Mouse (Mus musculus) kidney, postnatal 10 days (tissue): Measurements from ENCODE around the gene Cst12.
A peak's percentile ranks its signal among the peaks of the same experiment; 100 is the strongest.
"Not testable (repeated sequence)": the region's sequence is repeated elsewhere in the genome, so short reads cannot be mapped to it uniquely, and the experiment has no call there.

Experiments
- DNase-seq: peaks from one replicate; pipeline ENCODE4 v3.0.0; 2021; ENCODE audit warnings: mixed read lengths

The Cst12 gene

DNA sequence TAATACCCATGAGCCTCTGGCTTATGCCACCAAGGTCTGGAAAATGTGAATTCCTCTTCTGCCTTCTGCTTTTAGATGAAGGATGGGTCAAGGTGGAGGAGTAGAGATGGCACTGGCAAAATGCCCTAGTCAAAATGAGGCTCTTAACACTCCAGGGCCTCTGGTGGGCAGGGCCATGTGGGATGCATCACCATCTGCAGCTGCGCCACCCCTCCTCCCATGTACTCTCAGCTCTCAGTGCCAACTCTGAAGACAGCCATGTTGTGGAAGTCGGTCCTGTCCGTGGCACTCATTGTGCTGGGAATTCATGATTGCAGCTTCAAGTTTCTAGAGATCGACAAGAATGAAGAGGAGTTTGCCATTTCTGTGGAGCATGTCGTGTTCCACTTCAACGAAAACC is at the start of gene Cst12:
Gene Cst12, plus strand, starts transcription at position 220 of the 400 bp plus-strand sequence.
- no peak for DNase-seq

- DNase-seq: peak; percentile 12
Measured at GRCm38 (mm10) chr2:148743001-148743400, 46.2 kb upstream of the Cst12 start.

GRCm38 (mm10) chr2:148743846-148744407 is 45.2 kb upstream of the Cst12 start:
- DNase-seq: no peak

DNA sequence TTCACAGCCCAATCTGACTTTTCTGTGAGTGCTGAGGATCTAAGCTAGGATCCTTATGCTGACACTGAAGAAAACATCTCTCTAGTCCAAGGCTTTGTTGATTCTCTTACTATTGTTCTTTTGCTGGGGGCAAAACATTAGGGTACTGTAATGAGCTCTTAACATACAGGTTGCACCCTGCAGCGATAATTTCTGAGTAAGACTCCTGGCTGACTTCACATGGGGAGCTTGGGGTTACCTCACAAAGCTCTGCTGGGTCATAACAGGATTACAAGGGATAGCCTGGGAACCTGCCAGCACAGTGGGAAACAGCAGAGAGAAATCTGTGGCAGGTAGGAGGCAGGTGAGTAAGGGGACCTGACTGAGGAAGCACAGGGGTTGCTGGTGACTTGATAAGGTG is 39.1 kb upstream of the Cst12 start, which contains the start of gene Cstl1:
Gene Cstl1, plus strand, starts transcription at position 301 of the 400 bp plus-strand sequence.
- no peak for DNase-seq

DNA sequence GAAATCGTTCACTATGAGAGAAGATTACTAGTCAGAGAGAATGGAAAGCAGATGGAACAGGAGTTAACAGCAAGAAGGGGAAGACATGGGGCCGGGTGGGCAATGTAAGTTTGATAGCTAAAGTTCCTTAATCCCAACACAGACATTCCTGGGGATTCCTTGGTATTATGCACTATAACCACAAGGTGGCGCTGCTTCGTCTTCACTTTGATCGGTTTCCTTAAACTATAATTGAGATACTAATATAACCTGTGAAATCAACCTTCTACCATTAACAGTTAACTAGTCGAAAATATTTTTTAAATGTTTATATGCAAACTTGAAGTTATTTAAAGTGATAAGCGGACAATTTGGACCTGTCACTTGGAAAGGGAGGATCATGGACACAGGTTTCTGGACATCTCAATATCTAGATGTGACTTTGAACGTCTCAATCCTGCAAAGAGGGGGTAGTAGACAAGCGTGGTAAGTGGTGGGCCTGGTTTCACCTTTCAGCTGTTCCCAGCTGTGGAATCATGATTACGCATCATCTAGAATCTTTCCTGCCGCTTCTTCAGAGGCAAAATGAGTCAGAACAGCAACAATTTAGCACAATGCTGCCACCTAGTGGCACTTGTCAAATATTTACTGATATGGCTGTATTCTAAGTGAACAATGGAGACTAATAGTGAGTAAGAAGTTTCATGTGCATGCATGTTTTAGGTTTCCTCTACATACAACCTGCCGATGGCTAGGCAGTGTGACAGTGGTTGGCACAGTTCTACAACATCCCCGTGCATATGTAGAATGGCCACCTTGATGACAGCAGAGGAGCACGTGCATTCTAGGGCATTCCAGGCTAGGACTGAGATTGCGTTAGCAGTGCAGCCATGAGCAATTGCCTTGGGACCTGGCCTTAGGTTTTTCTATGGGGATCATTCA is 37.0 kb upstream of the Cst12 start:
- peak; percentile 82 for DNase-seq

- no peak for DNase-seq
Measured at GRCm38 (mm10) chr2:148754310-148754846, 34.8 kb upstream of the Cst12 start.

- DNase-seq: no peak
Measured at GRCm38 (mm10) chr2:148763648-148764388, 25.3 kb upstream of the Cst12 start.

- not testable (repeated sequence) for DNase-seq
Measured at GRCm38 (mm10) chr2:148771397-148771796, 17.8 kb upstream of the Cst12 start, which contains the start of gene Cst11. Gene Cst11, minus strand, starts transcription at chr2:148771497.

DNA sequence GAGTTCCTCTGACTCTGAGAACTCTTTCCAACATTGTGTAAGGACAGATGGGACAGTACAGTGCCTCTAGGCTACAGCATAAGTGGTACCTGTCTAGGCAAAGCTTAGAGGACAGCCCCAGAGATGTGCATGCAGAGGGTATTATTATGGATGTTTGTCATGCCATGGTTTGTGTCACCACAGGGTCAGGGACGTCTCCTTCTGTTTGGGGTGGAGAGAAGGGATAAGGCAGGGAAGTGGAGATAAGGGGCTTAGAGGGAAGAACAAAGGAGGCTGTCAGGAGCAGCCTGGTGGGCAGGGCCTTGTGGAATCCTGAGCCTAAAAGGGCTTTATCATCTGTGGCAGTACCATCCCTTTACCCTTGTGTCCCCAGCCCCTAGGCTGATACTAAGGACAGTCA is 7.5 kb upstream of the Cst12 start, which contains the start of gene 8030411F24Rik:
Gene 8030411F24Rik, plus strand, starts transcription at position 301 of the 400 bp plus-strand sequence.
- DNase-seq: no peak

DNA sequence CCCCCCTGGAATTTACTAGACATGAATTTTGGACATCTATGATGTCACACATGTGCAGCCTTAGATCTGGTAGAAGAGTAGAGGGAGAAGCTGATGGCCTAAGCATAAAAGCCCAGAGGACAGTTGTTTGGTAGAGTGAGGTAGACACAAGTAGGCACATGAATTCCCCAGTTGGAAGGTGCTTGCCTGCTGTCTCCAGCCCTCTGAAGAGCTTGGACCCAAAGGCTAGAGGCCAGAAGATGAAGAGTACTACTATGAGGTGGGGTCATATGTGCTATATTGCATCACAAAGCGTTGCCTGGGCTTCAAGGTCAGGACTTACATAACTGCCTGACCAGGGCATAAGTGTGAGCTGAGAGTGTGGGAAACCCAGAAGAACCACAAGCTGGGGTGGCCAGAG is 9.3 kb downstream of the Cst12 start, which contains the start of gene Cst8:
Gene Cst8, plus strand, starts transcription at position 301 of the 400 bp plus-strand sequence.
- DNase-seq: no peak

DNA sequence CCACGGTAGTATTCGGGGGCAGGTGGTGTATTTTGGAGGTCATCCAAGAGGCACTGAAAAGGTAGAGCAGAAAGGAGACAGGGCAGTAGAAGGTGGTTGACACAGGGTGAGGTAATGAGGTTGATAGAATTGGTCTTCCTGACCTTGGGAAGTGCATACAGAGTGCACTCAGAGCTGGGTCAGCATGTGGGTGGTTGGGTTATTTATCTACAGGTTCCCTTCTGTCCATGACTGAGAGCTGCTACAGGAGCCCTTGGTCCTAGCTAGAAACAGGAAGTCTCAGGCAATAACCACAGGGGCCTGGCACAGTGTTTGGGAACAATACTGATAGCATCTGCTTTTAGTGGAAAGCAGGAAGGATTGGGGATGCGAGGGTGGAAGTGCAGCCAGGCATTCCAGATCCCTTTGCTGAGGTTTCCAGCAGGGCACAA is 12.3 kb downstream of the Cst12 start:
- DNase-seq: peak; percentile 6

DNA sequence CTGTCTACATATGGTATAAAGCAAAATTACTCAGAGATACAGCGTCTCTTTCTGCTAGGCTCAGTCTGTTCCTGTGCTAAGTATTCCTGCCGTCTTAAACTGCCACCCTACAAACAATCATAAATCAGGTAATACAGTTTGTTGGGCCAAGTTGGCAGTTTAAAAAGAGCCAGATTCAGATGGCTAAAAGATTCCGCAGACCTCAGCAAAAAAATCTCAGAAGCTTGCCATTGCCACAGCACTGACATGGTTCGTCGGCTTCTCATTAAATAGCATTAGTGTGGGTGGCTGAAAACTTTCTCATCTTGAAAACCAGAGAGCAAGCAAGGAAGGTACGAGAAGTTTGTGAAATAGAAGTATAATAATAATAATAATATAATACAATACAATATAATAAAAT is 17.5 kb downstream of the Cst12 start:
- no peak for DNase-seq

- DNase-seq: no peak
Measured at GRCm38 (mm10) chr2:148819909-148820308, 30.7 kb downstream of the Cst12 start, which contains the start of gene Cst13. Gene Cst13, plus strand, starts transcription at chr2:148820081.

DNA sequence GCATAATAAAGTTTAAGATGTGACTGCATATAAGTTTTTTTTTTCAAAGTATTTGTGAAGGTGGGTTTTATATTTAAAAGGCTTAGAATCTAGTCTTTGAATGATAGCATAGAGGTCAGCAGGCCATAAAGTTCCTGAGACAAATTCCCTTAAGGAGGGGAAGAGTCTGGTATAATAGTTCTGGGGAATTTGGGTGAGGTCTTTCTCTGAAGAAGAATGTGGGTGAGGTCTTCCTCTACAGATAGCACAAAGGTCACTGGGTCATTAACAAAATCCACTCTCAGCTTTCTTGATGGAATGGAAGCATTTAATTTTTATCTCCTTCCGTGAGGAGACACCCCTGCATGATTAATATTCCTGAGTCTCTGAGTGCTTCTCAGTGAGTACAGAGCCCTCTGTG is 36.8 kb downstream of the Cst12 start:
- DNase-seq: no peak

DNA sequence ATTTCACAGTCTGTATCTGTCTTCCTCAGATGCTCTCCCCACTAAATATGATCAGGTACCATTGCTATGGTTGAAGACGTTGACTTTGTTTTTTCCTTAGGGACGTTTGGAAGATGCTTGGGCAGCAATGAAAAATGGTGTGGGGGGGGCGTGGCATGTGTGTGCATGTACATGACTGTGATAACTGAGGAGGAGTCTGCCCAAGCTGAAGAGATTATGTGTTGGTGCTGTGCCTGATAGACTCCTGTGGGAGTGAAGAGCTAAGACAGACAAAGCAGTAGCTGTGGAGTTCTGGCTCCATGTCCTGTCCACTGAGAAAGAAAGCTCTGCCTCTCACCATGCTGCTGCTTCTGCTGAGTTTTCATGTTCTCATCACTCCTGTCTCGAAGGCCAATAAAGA is 45.8 kb downstream of the Cst12 start, which contains the start of gene Cst9:
Gene Cst9, plus strand, starts transcription at position 236 of the 400 bp plus-strand sequence.
- DNase-seq: no peak

DNA sequence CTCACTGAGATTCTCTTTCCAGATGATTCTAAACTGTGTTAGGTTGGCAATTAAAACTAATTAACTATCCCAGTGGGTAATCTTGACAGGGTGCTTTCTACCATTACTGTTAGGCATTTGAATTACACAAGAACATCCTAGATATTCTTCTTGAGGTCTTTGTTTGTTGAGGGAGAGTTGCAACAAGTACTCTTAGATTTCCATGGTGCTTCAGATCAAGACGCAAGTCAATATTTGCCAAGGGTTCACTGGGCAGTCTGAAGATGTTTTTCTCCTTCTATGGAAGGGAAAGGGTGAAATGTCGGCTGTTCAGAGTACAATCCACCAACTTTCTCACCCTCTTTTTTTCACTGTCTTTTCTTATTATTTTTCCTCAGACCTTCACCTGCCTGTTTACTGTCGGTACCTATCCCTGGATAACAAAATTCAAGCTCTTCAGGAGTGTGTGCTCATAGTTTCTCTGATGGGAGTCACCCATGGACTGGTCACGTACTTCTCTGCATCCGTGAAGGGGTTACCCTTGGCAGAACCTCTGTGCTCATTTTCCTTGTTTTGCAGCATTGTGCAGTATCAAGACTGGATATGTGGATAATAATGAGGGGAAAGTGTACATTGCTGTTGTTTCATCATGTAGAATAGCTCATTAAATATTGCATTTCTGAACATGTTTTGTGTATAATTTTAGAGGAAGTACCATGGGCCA is 49.1 kb downstream of the Cst12 start:
- DNase-seq: no peak

- no peak for DNase-seq
Measured at GRCm38 (mm10) chr2:148839224-148839623, 50.1 kb downstream of the Cst12 start.
